Mouse (Mus musculus) spleen, adult 2 months (tissue): Measurements from ENCODE around the gene Fbn1.

Experiments
- CTCF ChIP-seq: fragments of 200-500 bp; IDR thresholded peaks from 2 replicates; pipeline ENCODE4 v1.5.1; 2011; ENCODE audit warnings: mild to moderate bottlenecking, inconsistent platforms; ENCODE audit not compliant: insufficient read depth, insufficient read length, insufficient replicate concordance; ENCODE audit errors: extremely low read depth
- POLR2A ChIP-seq: fragments of 200-500 bp; IDR thresholded peaks from 2 replicates; pipeline ENCODE4 v1.6.1; 2011; ENCODE audit warnings: low read depth, low read length, inconsistent platforms

GRCm38 (mm10) chr2:125321071-125321470, 186.7 kb downstream of the Fbn1 start:
- TF ChIP-seq POLR2A (no peak), CTCF (no peak)
